Comparison of ENCODE assay signal across 10 mouse cellular contexts in genomic region chr1:80722647-80723046, GRCm38 (mm10). TPM values are rescaled to one million over a fixed set of nuclear protein-coding genes. Genes with fewer than 3 reads are reported as not detected.
DNase-seq lines count a peak whose midpoint lies in the region; ATAC-seq and TF ChIP-seq lines count a peak whose summit lies in the region.
"Had no signal": no experiment of that assay in that cellular context is flagged by ENCODE, and none has a peak within 500 bp of the region (broad histone marks: within the 10 kb centered on the region; RNA-seq: fewer than 3 reads in every experiment).

No protein-coding gene starts in this region.

- ATAC-seq in kidney, embryonic 16.5 days (ENCODE audit: low FRiP score, low TSS enrichment): no peak
- ATAC-seq in midbrain, embryonic 11.5 days (ENCODE audit: low FRiP score): no peak

- H3K9ac ChIP-seq in kidney, embryonic 16.5 days (replicated peaks; ENCODE audit: low read length): no peak overlapping the region
- no peak overlapping the region for H3K9ac ChIP-seq in ES-E14 (ENCODE audit: insufficient read depth, low read depth, low read length, poor library complexity, severe bottlenecking)
- H3K9ac ChIP-seq in midbrain, embryonic 11.5 days (ENCODE audit: low read length): no peak overlapping the region
- H3K9ac ChIP-seq: embryonic facial prominence, embryonic 15.5 days; liver, embryonic 15.5 days had no signal

- intact Hi-C loops in heart, postnatal 25 days (cut with DNase I): loop anchor here (10.0 kb wide), 1 partner anchor 128 kb away; no protein-coding TSS in a partner anchor

- no peaks in the 10 kb centered on the region for H3K27me3 ChIP-seq in kidney, embryonic 16.5 days (ENCODE audit: insufficient read depth, low read length)
- no peaks in the 10 kb centered on the region for H3K27me3 ChIP-seq in small intestine, adult 2 months (ENCODE audit: control insufficient read depth, insufficient read depth, low read length)
- no peaks in the 10 kb centered on the region for H3K27me3 ChIP-seq in midbrain, embryonic 11.5 days (ENCODE audit: control insufficient read depth, insufficient read depth, low read length)
- H3K27me3 ChIP-seq: embryonic facial prominence, embryonic 15.5 days; liver, embryonic 15.5 days had no signal

- TF ChIP-seq CTCF in cortical plate, adult 2 months (IDR thresholded peaks at IDR 0.05; ENCODE audit: extremely low read depth, insufficient read depth, low read length): peak; percentile 73
- TF ChIP-seq CTCF in small intestine, adult 2 months (IDR thresholded peaks at IDR 0.05; ENCODE audit: extremely low read depth, insufficient read length, insufficient replicate concordance, low read depth, low read length): peak; percentile 44; the same call in 1 of the 2 replicates

- H3K36me3 ChIP-seq in kidney, embryonic 16.5 days (ENCODE audit: insufficient read depth, low read length): no peaks in the 10 kb centered on the region
- H3K36me3 ChIP-seq in ES-E14 (ENCODE audit: control insufficient read depth, insufficient read depth, low read length, poor library complexity, severe bottlenecking): no peaks in the 10 kb centered on the region
- H3K36me3 ChIP-seq in small intestine, adult 2 months (ENCODE audit: control insufficient read depth, insufficient read depth, low read length): no peaks in the 10 kb centered on the region
- H3K36me3 ChIP-seq in midbrain, embryonic 11.5 days (ENCODE audit: control insufficient read depth, insufficient read depth, low read length): no peaks in the 10 kb centered on the region
- H3K36me3 ChIP-seq: embryonic facial prominence, embryonic 15.5 days; liver, embryonic 15.5 days had no signal

- no peaks in the 10 kb centered on the region; the same call in 1 of the 2 replicates for H3K4me1 ChIP-seq in kidney, embryonic 16.5 days (ENCODE audit: insufficient read depth, low read length)
- H3K4me1 ChIP-seq in ES-E14 (ENCODE audit: control insufficient read depth in 2 of 2, insufficient read depth in 2 of 2, low read length in 2 of 2, poor library complexity in 1 of 2): no peaks in the 10 kb centered on the region
- peaks cover 1% of the 10 kb centered on the region; the same call in 1 of the 2 replicates for H3K4me1 ChIP-seq in cortical plate, adult 2 months (ENCODE audit: control insufficient read depth, insufficient read depth, low read length)
- no peaks in the 10 kb centered on the region for H3K4me1 ChIP-seq in small intestine, adult 2 months (ENCODE audit: control insufficient read depth, insufficient read depth, insufficient read length, low read length)
- no peaks in the 10 kb centered on the region for H3K4me1 ChIP-seq in midbrain, embryonic 11.5 days (ENCODE audit: control insufficient read depth, insufficient read depth, low read length)
- H3K4me1 ChIP-seq: liver, embryonic 15.5 days had no signal

- H3K4me2 ChIP-seq in kidney, embryonic 16.5 days (replicated peaks; ENCODE audit: low read depth, low read length): no peak overlapping the region
- no peak overlapping the region for H3K4me2 ChIP-seq in midbrain, embryonic 11.5 days
- H3K4me2 ChIP-seq: embryonic facial prominence, embryonic 15.5 days; liver, embryonic 15.5 days had no signal

- H3K9me3 ChIP-seq in kidney, embryonic 16.5 days (ENCODE audit: low read length): no peaks in the 10 kb centered on the region
- H3K9me3 ChIP-seq in ES-E14 (ENCODE audit: control insufficient read depth, insufficient read depth, low read depth, low read length): no peaks in the 10 kb centered on the region
- H3K9me3 ChIP-seq in midbrain, embryonic 11.5 days (ENCODE audit: control insufficient read depth, low read length): no peaks in the 10 kb centered on the region
- H3K9me3 ChIP-seq: embryonic facial prominence, embryonic 15.5 days; liver, embryonic 15.5 days had no signal

- TF ChIP-seq POLR2A in cortical plate, adult 2 months (IDR thresholded peaks at IDR 0.05; ENCODE audit: extremely low read depth, insufficient read depth, low read length): no peak
- no peak for TF ChIP-seq POLR2A in small intestine, adult 2 months (IDR thresholded peaks at IDR 0.05; ENCODE audit: low read depth, low read length)

- in situ Hi-C loops in ES-E14 (cut with MboI; ENCODE audit: low sequenced_read_pairs in 2 of 2, unreplicated experiment in 2 of 2): no loop called here

- WGBS in kidney, embryonic 16.5 days: 25% methylated on average over 4 of the region's 4 CpGs
- WGBS in small intestine, adult 2 months: 25% methylated on average over 4 of the region's 4 CpGs
- 48% methylated on average over 4 of the region's 4 CpGs for WGBS in midbrain, embryonic 11.5 days

- H3K27ac ChIP-seq in kidney, embryonic 16.5 days (ENCODE audit: low read length): no peak overlapping the region
- H3K27ac ChIP-seq in ES-E14 (ENCODE audit: insufficient read depth, low read depth, low read length, poor library complexity, severe bottlenecking): no peak overlapping the region
- H3K27ac ChIP-seq in cortical plate, adult 2 months (ENCODE audit: insufficient read depth, low read length): no peak overlapping the region
- no peak overlapping the region for H3K27ac ChIP-seq in small intestine, adult 2 months (ENCODE audit: insufficient read depth, low read depth, low read length)
- H3K27ac ChIP-seq in midbrain, embryonic 11.5 days (ENCODE audit: low read depth, low read length): no peak overlapping the region
- H3K27ac ChIP-seq: embryonic facial prominence, embryonic 15.5 days; liver, embryonic 15.5 days had no signal

- peak; percentile 6 for DNase-seq in kidney, adult 11 months
- DNase-seq in ES-E14 (ENCODE audit: low read depth, low spot score): peak; percentile 13
- DNase-seq in heart, postnatal 25 days (ENCODE audit: low spot score): peak; percentile 10
- peak; percentile 42 to 51 for DNase-seq in lung, adult 18-20 months
- DNase-seq in midbrain, embryonic 11.5 days (ENCODE audit: low spot score, missing footprints): no peak

- no peak overlapping the region for H3K4me3 ChIP-seq in kidney, embryonic 16.5 days (ENCODE audit: low read length)
- no peak overlapping the region for H3K4me3 ChIP-seq in ES-E14 (ENCODE audit: insufficient read depth in 1 of 2, low read depth in 1 of 2, low read length in 2 of 2, poor library complexity in 1 of 2, severe bottlenecking in 1 of 2)
- H3K4me3 ChIP-seq in cortical plate, adult 2 months (ENCODE audit: insufficient read depth, low read length): no peak overlapping the region
- H3K4me3 ChIP-seq in small intestine, adult 2 months (ENCODE audit: low read depth, low read length): no peak overlapping the region
- no peak overlapping the region for H3K4me3 ChIP-seq in midbrain, embryonic 11.5 days (ENCODE audit: low read depth, low read length)
- H3K4me3 ChIP-seq: embryonic facial prominence, embryonic 15.5 days; liver, embryonic 15.5 days had no signal

TF ChIP-seq in ES-E14, 5 proteins besides CTCF, POLR2A, EP300 and RAD21:
- TF ChIP-seq HCFC1 (IDR thresholded peaks at IDR 0.05; ENCODE audit: borderline replicate concordance, insufficient read depth, low read length): no peak
- TF ChIP-seq ZC3H11A (IDR thresholded peaks at IDR 0.05; ENCODE audit: borderline replicate concordance, low read depth, low read length): no peak
- no peak for TF ChIP-seq CHD2 (IDR thresholded peaks at IDR 0.05; ENCODE audit: low read depth, low read length)
- TF ChIP-seq ZNF384 (IDR thresholded peaks at IDR 0.05; ENCODE audit: low read depth, low read length): no peak
- no peak for TF ChIP-seq MAFK (IDR thresholded peaks at IDR 0.05; ENCODE audit: insufficient read depth, low read depth, low read length)

RNA-seq across cellular contexts. Expression of gene Dock10, which starts 35.7 kb away (rescaled TPM):
- polyA plus RNA-seq in kidney, embryonic 16.5 days (2015; fragmentation: Nextera tagmentation; extraction: Ambion mirVana): 3.7 and 4.7 TPM in 2 replicates
- total RNA-seq in ES-E14 (2012; rRNA removed): 0.26 and 0.67 TPM in 2 replicates
- 23.3 and 23.8 TPM in 2 replicates for polyA plus RNA-seq in cortical plate, adult 2 months (2012; rRNA removed)
- total RNA-seq in heart, postnatal 25 days (2021): 1 to 10 TPM; 3.6 to 5.6 TPM
- polyA plus RNA-seq in small intestine, adult 2 months (2012; rRNA removed): 0.86 and 1.7 TPM in 2 replicates
- 2.6 and 2.9 TPM in 2 replicates for polyA plus RNA-seq in midbrain, embryonic 11.5 days (2014; fragmentation: Nextera tagmentation; extraction: Ambion mirVana)
